Mouse (Mus musculus): ENCODE results near the gene Ubr4.

- TF ChIP-seq HCFC1 (IDR thresholded peaks at IDR 0.05; ENCODE audit: borderline replicate concordance, insufficient read depth, low read length), result no peak
- no peak for TF ChIP-seq ZNF384 (IDR thresholded peaks at IDR 0.05; ENCODE audit: low read depth, low read length)
These were observed 6.9 kb upstream of the Ubr4 start for GRCm38 (mm10) chr4:139345416-139346019.

Measured in ES-E14 (cell line).